Mouse (Mus musculus) spleen, adult 2 months (tissue): ENCODE measurements around the gene Ermard.

Experiments
- CTCF ChIP-seq: fragments of 200-500 bp; IDR thresholded peaks from 2 replicates; pipeline ENCODE4 v1.5.1; 2011; ENCODE audit warnings: mild to moderate bottlenecking, inconsistent platforms; ENCODE audit not compliant: insufficient read depth, insufficient read length, insufficient replicate concordance; ENCODE audit errors: extremely low read depth
- POLR2A ChIP-seq: fragments of 200-500 bp; IDR thresholded peaks from 2 replicates; pipeline ENCODE4 v1.6.1; 2011; ENCODE audit warnings: low read depth, low read length, inconsistent platforms

GRCm38 (mm10) chr17:15069124-15069523, 28.1 kb downstream of the Ermard start:
- TF ChIP-seq POLR2A (no peak), CTCF (no peak)
